In the genomic region with DNA sequence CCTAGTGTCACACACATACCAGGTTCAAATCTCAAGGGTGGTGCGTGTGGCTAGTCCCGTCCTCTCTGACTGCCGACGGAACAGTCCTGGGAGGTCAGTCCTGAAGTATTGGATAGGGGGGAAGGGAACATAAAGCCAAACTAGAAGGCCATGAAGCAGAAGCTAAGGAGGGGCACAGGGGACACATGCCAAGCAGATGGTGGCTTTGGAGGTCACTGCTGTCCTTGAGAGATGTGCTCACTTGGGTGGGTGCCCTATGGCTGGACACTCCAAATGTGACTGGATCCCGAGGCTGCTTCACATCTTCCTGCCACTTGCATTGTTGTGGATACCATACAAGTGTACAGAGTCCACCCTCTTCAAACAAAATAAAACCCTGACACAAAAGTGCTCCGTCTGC, we compare ENCODE assay signal across 26 mouse cellular contexts.
A peak's percentile ranks its signal among the peaks of the same experiment; 100 is the strongest.
DNase-seq lines count a peak whose midpoint lies in the region; ATAC-seq and TF ChIP-seq lines count a peak whose summit lies in the region.
"Had no signal": no experiment of that assay in that cellular context is flagged by ENCODE, and none has a peak within 500 bp of the region (broad histone marks: within the 10 kb centered on the region; RNA-seq: fewer than 3 reads in every experiment).

No protein-coding gene starts in this region.

- peak; percentile 41 for DNase-seq in adrenal gland, postnatal 14 days
- no peak for DNase-seq in adrenal gland, postnatal 10 days
- DNase-seq in heart, adult 2 months: no peak
- no peak for DNase-seq in heart, postnatal 36 days
- DNase-seq: cerebellum, adult 11 months; cerebellum, postnatal 10 days; gastrocnemius, postnatal 25 days; heart, adult 11 months; heart, postnatal 4 days; kidney, adult 11 months; kidney, postnatal 14 days; lung, embryonic 14.5 days; lung, postnatal 14 days; right cerebral cortex, postnatal 4 days; thymus, adult 2 months; thymus, postnatal 36 days had no signal

- WGBS in heart, adult 2 months: 57% methylated on average over 6 of the region's 6 CpGs
- WGBS in midbrain, embryonic 15.5 days: 90% methylated on average over 6 of the region's 6 CpGs

- TF ChIP-seq EP300 in heart, adult 2 months (IDR thresholded peaks at IDR 0.05; ENCODE audit: insufficient read depth, low read depth, low read length): no peak

- TF ChIP-seq CTCF in heart, adult 2 months (IDR thresholded peaks at IDR 0.05): no peak

- no peak for ATAC-seq in megakaryocyte, adult 5-6 weeks (ENCODE audit: poor library complexity, severe bottlenecking)
- no peak for ATAC-seq in midbrain, embryonic 15.5 days (replicated peaks)
- ATAC-seq: inflammation-experienced regulatory T-cells, adult 6 months had no signal

- H3K27me3 ChIP-seq in heart, adult 2 months (ENCODE audit: control insufficient read depth, insufficient read depth, low read length): no peaks in the 10 kb centered on the region
- H3K27me3 ChIP-seq in megakaryocyte, embryonic 14.5 days (replicated peaks): no peaks in the 10 kb centered on the region
- H3K27me3 ChIP-seq in midbrain, embryonic 15.5 days (replicated peaks): no peaks in the 10 kb centered on the region
- H3K27me3 ChIP-seq: hindbrain, embryonic 15.5 days; limb, embryonic 13.5 days; neural tube, embryonic 13.5 days had no signal

- TF ChIP-seq POLR2A in heart, adult 2 months (IDR thresholded peaks at IDR 0.05; ENCODE audit: insufficient read depth, low read depth, low read length): no peak

- peaks cover 15% of the 10 kb centered on the region for H3K36me3 ChIP-seq in heart, adult 2 months (ENCODE audit: control insufficient read depth, insufficient read depth, low read length)
- peaks cover 99% of the 10 kb centered on the region for H3K36me3 ChIP-seq in megakaryocyte, embryonic 14.5 days (replicated peaks; ENCODE audit: low read length)
- H3K36me3 ChIP-seq in midbrain, embryonic 15.5 days (replicated peaks): no peaks in the 10 kb centered on the region
- H3K36me3 ChIP-seq: hindbrain, embryonic 15.5 days; limb, embryonic 13.5 days; neural tube, embryonic 13.5 days had no signal

- no peak overlapping the region for H3K9ac ChIP-seq in heart, adult 2 months (ENCODE audit: low read depth, low read length)
- H3K9ac ChIP-seq in midbrain, embryonic 15.5 days: no peak overlapping the region
- H3K9ac ChIP-seq: hindbrain, embryonic 15.5 days; limb, embryonic 13.5 days; liver, embryonic 14.5 days; lung, embryonic 14.5 days; neural tube, embryonic 13.5 days had no signal

- H3K4me2 ChIP-seq in midbrain, embryonic 15.5 days: no peak overlapping the region
- H3K4me2 ChIP-seq: heart, embryonic 11.5 days; hindbrain, embryonic 15.5 days; limb, embryonic 13.5 days; lung, embryonic 14.5 days; midbrain, embryonic 11.5 days; neural tube, embryonic 13.5 days had no signal

- intact Hi-C loops in heart, adult 2 months (cut with DNase I): no loop called here
- intact Hi-C loops in heart, postnatal 36 days (cut with DNase I): no loop called here

- H3K4me3 ChIP-seq in heart, adult 2 months: no peak overlapping the region
- H3K4me3 ChIP-seq in megakaryocyte, embryonic 14.5 days (replicated peaks): peak overlapping the region; percentile 59
- H3K4me3 ChIP-seq in midbrain, embryonic 15.5 days: no peak overlapping the region
- H3K4me3 ChIP-seq: hindbrain, embryonic 15.5 days; limb, embryonic 13.5 days; neural tube, embryonic 13.5 days had no signal

- peaks cover 16% of the 10 kb centered on the region for H3K4me1 ChIP-seq in heart, adult 2 months (ENCODE audit: control insufficient read depth, insufficient read depth, low read length)
- H3K4me1 ChIP-seq in megakaryocyte, embryonic 14.5 days: peaks cover 96% of the 10 kb centered on the region
- peaks cover 16% of the 10 kb centered on the region for H3K4me1 ChIP-seq in midbrain, embryonic 15.5 days

- no peaks in the 10 kb centered on the region for H3K9me3 ChIP-seq in megakaryocyte, embryonic 14.5 days
- H3K9me3 ChIP-seq in midbrain, embryonic 15.5 days: no peaks in the 10 kb centered on the region
- H3K9me3 ChIP-seq: hindbrain, embryonic 15.5 days; limb, embryonic 13.5 days; neural tube, embryonic 13.5 days had no signal

- peak overlapping the region; percentile 23; the same call in 1 of the 2 replicates for H3K27ac ChIP-seq in heart, adult 2 months
- H3K27ac ChIP-seq in midbrain, embryonic 15.5 days: no peak overlapping the region
- H3K27ac ChIP-seq: hindbrain, embryonic 15.5 days; limb, embryonic 13.5 days; liver, embryonic 14.5 days; neural tube, embryonic 13.5 days had no signal

- peaks cover 1% of the 10 kb centered on the region; the same call in 1 of the 2 replicates for H3K79me2 ChIP-seq in heart, adult 2 months (replicated peaks; ENCODE audit: control insufficient read depth, insufficient read depth, low read length)
